Mouse (Mus musculus) embryonic facial prominence, embryonic 10.5 days (tissue): Measurements from ENCODE around the gene Farsb. TPM values are rescaled to one million over a fixed set of nuclear protein-coding genes. Genes with fewer than 3 reads are reported as not detected.
"Not testable (repeated sequence)": the region's sequence is repeated elsewhere in the genome, so short reads cannot be mapped to it uniquely, and the experiment has no call there.

Source experiments
- DNase-seq: peaks from one replicate; pipeline ENCODE4 v3.0.0-alpha.2; 2017; ENCODE audit warnings: low spot score
- H3K27ac ChIP-seq: fragments of 300-500 bp; sonication (generic); replicated peaks from 2 replicates; pipeline ENCODE4 v1.5.1; 2016; ENCODE audit warnings: mild to moderate bottlenecking
- H3K27me3 ChIP-seq: fragments of 300-500 bp; sonication (generic); replicated peaks from 2 replicates; pipeline ENCODE4 v1.6.1; 2016; ENCODE audit warnings: low read depth, mild to moderate bottlenecking; ENCODE audit not compliant: poor library complexity, severe bottlenecking
- H3K36me3 ChIP-seq: fragments of 300-500 bp; sonication (generic); replicated peaks from 2 replicates; pipeline ENCODE4 v1.6.1; 2016; ENCODE audit warnings: mild to moderate bottlenecking, moderate library complexity
- H3K4me1 ChIP-seq: fragments of 300-500 bp; sonication (generic); 2 replicates; pipeline ENCODE4 v1.6.1; 2016
- H3K4me3 ChIP-seq: fragments of 300-500 bp; sonication (generic); 2 replicates; pipeline ENCODE4 v1.5.1; 2016; ENCODE audit warnings: mild to moderate bottlenecking, moderate library complexity
- H3K9me3 ChIP-seq: fragments of 300-500 bp; sonication (generic); 2 replicates; pipeline ENCODE4 v1.6.1; 2016; ENCODE audit warnings: mild to moderate bottlenecking
- WGBS: fragments of 180-500 bp; shearing (Covaris S2); methylation state at CpG from one replicate; pipeline ENCODE4 v1.1.7; 2016; 5-methylcytosine and 5-hydroxymethylcytosine counted together
- polyA plus RNA-seq: library from polyadenylated mRNA; unstranded; fragments of >200 nt; fragmentation: Nextera tagmentation; extraction: Ambion mirVana; gene quantifications from 2 replicates; pipeline ENCODE4 v1.2.1, GENCODE M21; 2016

Gene Farsb
- polyA plus RNA-seq, 1 experiment from 2014 or later: 152 TPM

DNA sequence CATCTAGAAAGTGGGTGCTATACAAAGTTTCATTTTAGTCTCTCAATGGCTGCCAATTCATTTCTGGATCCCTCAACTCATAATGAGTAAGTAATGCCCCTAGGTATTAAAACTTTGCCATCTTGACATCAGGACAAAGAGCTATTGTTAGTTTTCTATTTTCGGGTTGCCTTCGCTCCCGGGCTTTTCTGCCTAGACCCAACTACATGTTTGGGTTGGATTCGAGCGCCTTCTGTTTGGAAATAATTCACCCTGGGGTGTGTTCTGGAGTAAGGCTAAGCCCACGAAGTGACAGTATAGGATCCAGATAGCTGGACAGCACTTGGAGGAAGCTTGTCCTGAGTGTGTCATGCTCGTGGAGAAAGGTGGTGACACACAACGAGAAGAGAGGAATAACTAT lies 24.1 kb upstream of the Farsb start:
- DNase-seq: no peak
- Histone ChIP-seq H3K4me1 (peaks cover 15% of the 10 kb centered on the region), H3K36me3 (no peaks in the 10 kb centered on the region), H3K9me3 (no peaks in the 10 kb centered on the region), H3K27me3 (peaks cover 31% of the 10 kb centered on the region), H3K4me3 (no peak overlapping the region), H3K27ac (no peak overlapping the region)
- WGBS: 61% methylated on average over 8 of the region's 8 CpGs

DNA sequence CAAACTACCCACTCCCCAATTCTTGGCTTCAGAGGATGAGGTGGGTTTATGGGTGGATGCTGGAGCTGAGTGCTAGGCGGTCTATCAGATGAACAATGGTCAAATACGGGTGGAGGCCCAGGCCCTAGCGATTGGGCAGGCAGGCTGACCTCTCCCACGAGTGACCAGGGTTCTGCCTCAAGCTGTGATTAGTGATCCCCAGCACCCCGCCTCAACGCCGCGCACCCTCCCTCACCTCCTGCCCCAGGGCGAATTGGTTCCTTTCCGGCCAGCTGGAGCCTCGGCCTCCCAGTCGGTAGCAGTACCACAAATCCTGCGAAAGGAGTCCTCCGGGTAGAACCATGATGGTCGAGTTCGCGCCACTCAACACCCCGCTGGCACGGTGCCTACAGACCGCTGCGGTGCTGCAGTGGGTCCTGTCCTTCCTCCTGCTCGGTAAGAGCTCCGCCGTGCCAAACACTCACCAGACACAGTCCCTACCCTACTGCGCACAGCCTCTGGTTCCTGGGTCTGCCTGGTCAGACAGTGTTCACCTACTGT lies 23.0 kb upstream of the Farsb start, which contains the start of gene BC035947:
TSS of gene BC035947 (minus strand) at position 538 of the 540 bp plus-strand sequence.
- Histone ChIP-seq H3K27me3 (peaks cover 31% of the 10 kb centered on the region), H3K4me1 (peaks cover 15% of the 10 kb centered on the region), H3K27ac (peak within 1 kb of the TSS; percentile 76), H3K36me3 (no peaks in the 10 kb centered on the region), H3K4me3 (peak within 1 kb of the TSS; percentile 55), H3K9me3 (no peaks in the 10 kb centered on the region)
- peak; percentile 57 for DNase-seq
- WGBS: 3% methylated on average over 25 of the region's 25 CpGs

DNA sequence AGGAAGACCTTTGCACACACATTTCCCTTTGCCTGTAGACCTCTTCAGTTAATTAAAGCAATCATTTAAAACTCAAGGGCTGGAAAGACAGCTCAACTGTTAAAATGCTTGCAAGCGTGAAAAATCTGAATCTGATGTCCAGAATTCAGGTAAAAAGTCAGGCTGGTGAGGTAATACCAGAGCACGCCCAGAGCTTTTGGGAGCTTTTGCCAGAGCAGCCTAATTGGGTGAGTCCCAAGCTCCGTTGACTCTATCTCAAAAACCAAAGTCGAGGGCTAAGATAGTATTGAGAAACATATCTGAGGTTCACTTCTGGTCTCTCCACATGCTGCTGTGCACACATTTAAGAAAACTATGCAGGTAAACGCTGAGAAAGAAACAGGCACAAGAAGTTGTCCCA lies 22.2 kb upstream of the Farsb start, which contains the start of gene Mogat1:
TSS of gene Mogat1 (plus strand) at position 130 of the 400 bp plus-strand sequence.
- Histone ChIP-seq H3K9me3 (no peaks in the 10 kb centered on the region), H3K27ac (peak within 1 kb of the TSS; percentile 76), H3K4me3 (peak within 1 kb of the TSS; percentile 55), H3K36me3 (no peaks in the 10 kb centered on the region), H3K4me1 (peaks cover 15% of the 10 kb centered on the region), H3K27me3 (peaks cover 31% of the 10 kb centered on the region)
- DNase-seq: no peak
- WGBS: 67% methylated on average over 5 of the region's 5 CpGs

DNA sequence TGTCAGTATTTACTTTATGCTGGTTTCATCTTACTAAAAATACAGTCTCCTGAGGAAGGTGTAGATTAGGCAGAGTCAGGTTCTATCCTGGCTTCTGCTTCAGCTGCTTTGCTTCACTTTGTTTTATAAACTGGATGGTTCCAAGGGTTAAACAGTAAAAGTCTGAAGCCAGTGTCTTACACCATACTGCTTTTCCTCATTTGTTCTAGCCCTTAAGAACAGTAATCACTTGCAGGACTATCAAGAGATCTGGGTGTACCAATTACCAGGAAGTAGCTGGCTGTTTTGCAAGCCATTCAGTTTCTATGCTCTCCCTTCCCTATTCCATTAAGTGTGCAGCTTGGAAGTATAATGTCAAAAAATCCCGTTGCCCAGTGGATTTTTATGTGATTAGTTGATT lies 18.4 kb upstream of the Farsb start:
- H3K4me1 ChIP-seq: peaks cover 10% of the 10 kb centered on the region
- no peak overlapping the region for H3K4me3 ChIP-seq
- no peak for DNase-seq
- H3K9me3 ChIP-seq: no peaks in the 10 kb centered on the region
- H3K27me3 ChIP-seq: peaks cover 22% of the 10 kb centered on the region
- 67% methylated on average over 1 of the region's 1 CpGs for WGBS
- no peaks in the 10 kb centered on the region for H3K36me3 ChIP-seq
- no peak overlapping the region for H3K27ac ChIP-seq

DNA sequence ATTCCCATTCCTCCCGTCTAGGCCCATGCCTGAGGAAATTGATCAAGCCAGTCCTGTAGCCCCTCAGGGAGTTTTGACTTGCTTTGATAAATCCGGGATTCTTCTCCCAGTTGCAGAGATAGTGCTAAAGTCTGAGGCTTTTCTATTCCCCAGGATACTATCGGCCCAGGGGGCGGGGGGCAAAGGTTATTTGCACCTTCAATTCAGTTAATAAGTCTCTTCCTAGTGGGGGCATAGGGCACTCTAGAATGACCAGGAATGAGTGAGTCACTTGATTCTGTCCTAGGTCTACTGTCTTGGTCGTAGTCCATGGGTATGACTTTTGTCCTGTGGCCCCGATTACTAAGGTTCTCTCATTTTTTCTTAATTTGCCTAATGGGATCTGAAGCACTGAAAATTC lies 13.8 kb upstream of the Farsb start:
- no peak for DNase-seq
- Histone ChIP-seq H3K27me3 (no peaks in the 10 kb centered on the region), H3K27ac (no peak overlapping the region), H3K36me3 (no peaks in the 10 kb centered on the region), H3K9me3 (0 out of 2 replicates have a peak, but pooled peaks cover 2% of the 10 kb centered on the region), H3K4me1 (no peaks in the 10 kb centered on the region), H3K4me3 (no peak overlapping the region)
- 83% methylated on average over 6 of the region's 6 CpGs for WGBS

DNA sequence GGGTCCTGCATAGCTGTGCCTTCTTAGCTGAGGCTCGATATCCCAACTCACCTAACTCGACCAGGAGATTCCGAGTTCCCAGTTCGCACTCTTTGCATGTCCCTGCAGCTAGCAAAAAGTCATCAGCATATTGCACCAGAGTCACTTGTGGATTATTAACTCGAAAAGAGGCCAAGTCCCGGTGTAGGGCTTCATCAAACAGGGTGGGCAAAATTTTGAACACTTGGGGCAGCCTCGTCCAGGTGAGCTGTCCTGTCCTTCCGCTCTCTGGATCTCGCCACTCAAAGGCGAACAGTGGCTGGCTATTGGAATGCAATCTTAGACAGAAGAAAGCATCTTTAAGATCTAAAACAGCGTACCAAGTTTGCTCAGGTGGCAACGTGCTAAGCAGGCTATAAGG lies 13.2 kb upstream of the Farsb start:
- H3K36me3 ChIP-seq: not testable (repeated sequence)
- WGBS: 90% methylated on average over 12 of the region's 12 CpGs

DNA sequence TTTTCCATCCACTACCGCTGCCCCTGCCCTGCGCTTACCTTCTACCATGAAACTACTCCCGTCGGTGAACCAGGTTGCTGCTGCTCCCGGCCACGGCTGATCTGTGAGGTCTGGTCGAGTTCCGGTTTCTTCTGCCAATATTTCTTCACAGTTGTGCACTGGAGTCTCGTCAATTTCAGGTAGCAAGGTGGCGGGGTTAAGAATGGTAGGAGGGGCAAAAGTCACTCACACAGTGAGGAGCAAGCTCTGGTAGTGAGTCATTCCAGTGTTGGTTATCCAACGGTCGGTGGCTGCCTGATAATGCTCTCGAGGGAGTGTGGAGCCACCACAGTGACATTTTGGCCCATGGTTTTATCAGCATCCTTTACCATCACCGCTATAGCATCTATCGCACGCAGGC lies 12.3 kb upstream of the Farsb start:
- 93% methylated on average over 16 of the region's 16 CpGs for WGBS

More for the DNA sequence above, 13.2 kb upstream of the Farsb start:
- not testable (repeated sequence) for H3K27me3 ChIP-seq, H3K27ac ChIP-seq, H3K9me3 ChIP-seq, H3K4me3 ChIP-seq, DNase-seq, H3K4me1 ChIP-seq

DNA sequence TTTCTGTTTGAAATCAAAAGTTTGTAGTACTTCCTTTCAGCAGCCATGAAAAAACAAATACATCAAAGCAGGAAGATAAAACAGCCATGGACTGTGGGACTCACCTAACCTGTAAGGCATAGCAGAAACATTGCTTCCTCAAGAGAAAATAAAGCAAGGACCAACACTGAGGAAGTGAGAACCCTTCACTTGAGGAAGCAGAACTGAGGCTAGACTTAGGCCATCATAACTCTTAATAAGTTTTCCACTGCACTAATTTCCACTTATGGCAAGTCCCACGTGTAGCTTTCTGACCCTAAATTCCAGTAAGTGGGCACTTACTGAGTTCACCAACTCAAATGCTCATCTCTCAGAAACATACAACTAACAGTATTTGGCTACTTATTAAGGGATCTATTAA lies 1.4 kb upstream of the Farsb start:
- DNase-seq: no peak
- H3K9me3 ChIP-seq: no peaks in the 10 kb centered on the region
- peaks cover 29% of the 10 kb centered on the region for H3K4me1 ChIP-seq
- peaks cover 6% of the 10 kb centered on the region; the same call in 1 of the 2 replicates for H3K36me3 ChIP-seq
- no peaks in the 10 kb centered on the region for H3K27me3 ChIP-seq
- peak overlapping the region; percentile 91; the same call in 1 of the 2 replicates for H3K4me3 ChIP-seq
- WGBS: 83% methylated on average over 1 of the region's 1 CpGs
- no peak overlapping the region for H3K27ac ChIP-seq

More for the DNA sequence above, 12.3 kb upstream of the Farsb start:
- no peak overlapping the region for H3K27ac ChIP-seq
- H3K4me1 ChIP-seq: no peaks in the 10 kb centered on the region
- no peaks in the 10 kb centered on the region for H3K27me3 ChIP-seq
- no peaks in the 10 kb centered on the region for H3K36me3 ChIP-seq
- no peak for DNase-seq
- 0 out of 2 replicates have a peak, but pooled peaks cover 2% of the 10 kb centered on the region for H3K9me3 ChIP-seq
- H3K4me3 ChIP-seq: no peak overlapping the region

DNA sequence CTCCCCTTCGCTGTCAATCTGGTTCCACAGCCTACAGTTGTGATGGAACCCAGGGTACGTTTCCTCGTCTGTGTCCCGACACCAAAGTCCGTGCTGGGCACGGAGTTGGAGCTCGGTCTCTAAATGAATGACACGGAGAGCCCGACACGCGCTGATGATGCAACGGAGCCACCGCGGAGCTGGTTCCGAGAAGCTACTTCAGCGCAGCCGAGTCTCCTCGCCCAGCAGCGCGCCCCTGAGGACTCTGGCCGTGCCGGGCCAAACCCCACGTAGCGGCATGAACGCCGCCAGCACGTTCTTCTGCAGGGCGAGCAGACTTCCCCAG lies 308 bp downstream of the Farsb start:
- peak overlapping the region; percentile 96 for H3K27ac ChIP-seq
- WGBS: under 1% methylated on average over 28 of the region's 28 CpGs
- no peak for DNase-seq

DNA sequence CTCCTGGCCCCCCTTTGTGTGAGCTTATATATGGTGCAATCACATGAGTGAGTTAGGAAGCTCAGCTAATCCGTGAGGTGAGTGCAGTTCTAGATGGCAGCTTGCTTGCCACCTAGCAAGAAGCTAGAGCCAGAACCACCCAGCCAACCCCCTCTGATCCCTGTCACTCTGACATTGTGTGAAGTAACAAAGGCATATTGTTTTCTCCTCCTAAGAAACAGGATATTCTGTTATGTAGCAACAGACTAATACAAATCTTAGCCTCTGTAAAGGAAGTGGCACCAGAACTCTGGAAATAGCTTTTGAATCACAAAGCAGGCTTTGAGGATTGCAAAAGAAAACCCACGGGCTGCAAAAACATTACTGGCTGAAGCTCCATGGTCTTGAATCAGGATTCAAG lies 4.3 kb downstream of the Farsb start:
- Histone ChIP-seq H3K36me3 (peaks cover 28% of the 10 kb centered on the region), H3K4me3 (no peak overlapping the region), H3K4me1 (peaks cover 29% of the 10 kb centered on the region), H3K27me3 (no peaks in the 10 kb centered on the region), H3K9me3 (no peaks in the 10 kb centered on the region), H3K27ac (no peak overlapping the region)
- WGBS: 40% methylated on average over 2 of the region's 2 CpGs
- no peak for DNase-seq

More for the DNA sequence above, 308 bp downstream of the Farsb start:
- Histone ChIP-seq H3K27me3 (no peaks in the 10 kb centered on the region), H3K4me3 (peak overlapping the region; percentile 91), H3K36me3 (peaks cover 9% of the 10 kb centered on the region), H3K9me3 (no peaks in the 10 kb centered on the region), H3K4me1 (peaks cover 37% of the 10 kb centered on the region)

DNA sequence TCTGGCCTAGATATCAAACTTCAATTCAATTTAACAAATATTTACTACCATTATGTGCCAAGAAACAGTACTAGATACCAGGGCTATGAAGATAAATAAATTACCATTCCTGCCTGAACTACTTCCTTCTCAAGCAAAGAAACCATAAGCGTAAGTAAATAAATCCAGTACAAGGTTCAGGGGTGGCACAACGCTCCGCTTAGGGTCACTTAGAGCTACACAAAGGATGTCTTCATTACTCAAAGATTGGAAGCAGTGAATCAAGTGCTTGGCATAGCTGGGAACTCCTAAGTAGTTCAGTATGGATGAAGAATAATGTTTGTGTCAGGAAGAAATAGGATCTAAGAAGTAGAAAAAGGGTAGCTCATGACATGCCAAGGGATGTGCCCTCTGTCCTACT lies 5.3 kb downstream of the Farsb start:
- no peaks in the 10 kb centered on the region for H3K27me3 ChIP-seq
- H3K36me3 ChIP-seq: peaks cover 36% of the 10 kb centered on the region
- H3K27ac ChIP-seq: no peak overlapping the region
- 85% methylated on average over 3 of the region's 3 CpGs for WGBS
- H3K4me3 ChIP-seq: no peak overlapping the region
- DNase-seq: no peak
- peaks cover 28% of the 10 kb centered on the region for H3K4me1 ChIP-seq
- H3K9me3 ChIP-seq: no peaks in the 10 kb centered on the region

DNA sequence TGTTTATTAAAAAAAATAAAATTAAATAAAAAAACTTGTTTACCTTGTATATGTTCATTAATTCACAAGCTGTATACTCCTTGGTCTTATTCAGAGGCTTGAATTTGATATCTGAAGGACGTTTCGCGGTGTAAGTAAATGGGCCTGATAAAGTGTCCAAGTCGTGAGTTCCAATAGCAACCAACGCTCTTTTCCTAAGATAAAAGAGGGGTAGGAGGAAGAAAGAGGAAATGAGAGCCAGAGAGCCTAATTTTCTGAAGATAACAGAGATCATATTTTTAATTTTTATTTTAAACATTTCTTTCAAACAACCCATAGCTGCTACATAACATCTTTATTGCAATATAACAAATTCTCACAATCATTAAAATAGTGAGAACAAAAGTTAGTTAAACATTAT lies 16.3 kb downstream of the Farsb start:
- DNase-seq: no peak
- Histone ChIP-seq H3K4me3 (no peak overlapping the region), H3K27ac (no peak overlapping the region), H3K36me3 (peaks cover 85% of the 10 kb centered on the region), H3K27me3 (no peaks in the 10 kb centered on the region), H3K9me3 (no peaks in the 10 kb centered on the region), H3K4me1 (no peaks in the 10 kb centered on the region)
- WGBS: 94% methylated on average over 5 of the region's 5 CpGs

DNA sequence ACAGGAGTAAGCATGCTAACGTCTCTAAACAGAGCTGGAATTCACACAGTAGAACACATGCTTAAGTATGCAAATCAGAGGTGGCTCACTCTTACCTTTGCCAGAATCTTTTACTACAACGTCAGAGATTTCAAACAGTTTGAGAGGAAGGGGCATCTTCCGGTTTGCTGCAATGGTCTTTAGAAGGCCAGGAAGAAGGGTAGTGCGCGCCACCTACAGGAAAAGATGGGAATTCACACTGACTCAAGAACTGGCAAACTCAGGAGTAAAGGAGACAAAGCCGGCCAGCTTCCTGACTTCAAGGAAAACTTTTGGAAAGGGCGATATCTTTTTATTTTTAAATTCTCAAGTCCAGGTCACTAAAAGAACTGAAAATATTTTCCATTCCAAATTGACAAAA lies 34.0 kb downstream of the Farsb start:
- Histone ChIP-seq H3K4me1 (no peaks in the 10 kb centered on the region), H3K4me3 (no peak overlapping the region), H3K27ac (no peak overlapping the region), H3K27me3 (no peaks in the 10 kb centered on the region), H3K9me3 (no peaks in the 10 kb centered on the region), H3K36me3 (peaks cover 84% of the 10 kb centered on the region)
- peak; percentile 63 for DNase-seq
- WGBS: 36% methylated on average over 7 of the region's 7 CpGs
